Mouse (Mus musculus) layer of hippocampus, adult 9-10 months (tissue): ENCODE results near the gene Glmp.
"Not testable (repeated sequence)": the region's sequence is repeated elsewhere in the genome, so short reads cannot be mapped to it uniquely, and the experiment has no call there.

ENCODE experiments used
- DNase-seq: peaks from one replicate; pipeline ENCODE4 v3.0.0; 2022; ENCODE audit warnings: low spot score

Glmp gene

GRCm38 (mm10) chr3:88324951-88325405 is at the start of gene Glmp:
Glmp (plus strand) TSS chr3:88325023.
- no peak for DNase-seq

GRCm38 (mm10) chr3:88276121-88276520 is 48.7 kb upstream of the Glmp start:
- DNase-seq, result no peak

GRCm38 (mm10) chr3:88276529-88277143 is 48.2 kb upstream of the Glmp start:
- DNase-seq, result peak; percentile 22

- no peak for DNase-seq
Measured at GRCm38 (mm10) chr3:88280035-88280434, 44.8 kb upstream of the Glmp start.

- DNase-seq, result not testable (repeated sequence)
Measured at GRCm38 (mm10) chr3:88281141-88281916, 43.5 kb upstream of the Glmp start.

- not testable (repeated sequence) for DNase-seq
Measured at GRCm38 (mm10) chr3:88284815-88285564, 39.8 kb upstream of the Glmp start.

GRCm38 (mm10) chr3:88285565-88285895 is 39.3 kb upstream of the Glmp start:
- not testable (repeated sequence) for DNase-seq

- DNase-seq, result no peak
Measured at GRCm38 (mm10) chr3:88287110-88287509, 37.7 kb upstream of the Glmp start, which contains the start of gene Gm38392. Gm38392 (minus strand) TSS chr3:88287210.

GRCm38 (mm10) chr3:88288133-88288713 is 36.6 kb upstream of the Glmp start:
- DNase-seq, result not testable (repeated sequence)

GRCm38 (mm10) chr3:88291970-88292369 is 32.9 kb upstream of the Glmp start:
- no peak for DNase-seq

GRCm38 (mm10) chr3:88295272-88295671 is 29.6 kb upstream of the Glmp start:
- DNase-seq, result not testable (repeated sequence)

GRCm38 (mm10) chr3:88296110-88296560 is 28.7 kb upstream of the Glmp start:
- DNase-seq, result no peak

GRCm38 (mm10) chr3:88296561-88297318 is 28.1 kb upstream of the Glmp start, which contains the start of the genes Tsacc and Cct3:
Tsacc (minus strand) TSS chr3:88296999.
Cct3 (plus strand) TSS chr3:88297116.
- DNase-seq, result peak; percentile 96

- peak; percentile 25 for DNase-seq
Measured at GRCm38 (mm10) chr3:88297321-88297851, 27.4 kb upstream of the Glmp start.

GRCm38 (mm10) chr3:88299172-88299571 is 25.7 kb upstream of the Glmp start:
- DNase-seq, result no peak

GRCm38 (mm10) chr3:88328956-88329355 is 4.1 kb downstream of the Glmp start:
- no peak for DNase-seq

GRCm38 (mm10) chr3:88331282-88331681 is 6.5 kb downstream of the Glmp start:
- no peak for DNase-seq

GRCm38 (mm10) chr3:88334029-88334658 is 9.3 kb downstream of the Glmp start:
- no peak for DNase-seq

- no peak for DNase-seq
Measured at GRCm38 (mm10) chr3:88334902-88335435, 10.1 kb downstream of the Glmp start.

GRCm38 (mm10) chr3:88335436-88336053 is 10.7 kb downstream of the Glmp start:
- DNase-seq, result no peak
